Mouse (Mus musculus): ENCODE measurements at regions not wholly inside any gene's neighbourhood (a gene's known extent, or its start where the extent isn't known, plus 50 kb on each side); places are given as distances from the start of the nearest gene placed in this dataset.

GRCm38 (mm10) chr9:69621006-69621405, 139.7 kb downstream of the Foxb1 start:
- Histone ChIP-seq H3K4me2 (ENCODE audit: low read depth, low read length) (no peak overlapping the region), H3K9ac (ENCODE audit: low read depth, low read length) (no peak overlapping the region), H3K9me3 (replicated peaks; ENCODE audit: control insufficient read depth, low read length) (no peaks in the 10 kb centered on the region), H3K4me3 (ENCODE audit: low read depth, low read length) (no peak overlapping the region), H3K4me1 (ENCODE audit: control insufficient read depth, low read depth, low read length) (no peaks in the 10 kb centered on the region), H3K36me3 (ENCODE audit: control insufficient read depth, insufficient read depth) (no peaks in the 10 kb centered on the region), H3K27me3 (ENCODE audit: control insufficient read depth, insufficient read depth, low read depth, low read length) (no peaks in the 10 kb centered on the region), H3K27ac (ENCODE audit: low read length) (no peak overlapping the region)
- WGBS (ENCODE audit: insufficient replicate concordance), result 80% methylated on average over 3 of the region's 3 CpGs
- no peak for ATAC-seq (ENCODE audit: low read depth)

GRCm38 (mm10) chr9:69617328-69617727, 143.4 kb downstream of the Foxb1 start:
- no peak for ATAC-seq (ENCODE audit: low read depth)
- H3K9me3 ChIP-seq (replicated peaks; ENCODE audit: control insufficient read depth, low read length), result no peaks in the 10 kb centered on the region
- 59% methylated on average over 2 of the region's 2 CpGs for WGBS (ENCODE audit: insufficient replicate concordance)

GRCm38 (mm10) chr9:69597472-69597871, 144.1 kb downstream of the Anxa2 start:
- no peaks in the 10 kb centered on the region for H3K9me3 ChIP-seq (replicated peaks; ENCODE audit: control insufficient read depth, low read length)
- H3K36me3 ChIP-seq (ENCODE audit: control insufficient read depth, insufficient read depth), result no peaks in the 10 kb centered on the region
- H3K4me1 ChIP-seq (ENCODE audit: control insufficient read depth, low read depth, low read length), result no peaks in the 10 kb centered on the region
- no peak for ATAC-seq (ENCODE audit: low read depth)
- WGBS (ENCODE audit: insufficient replicate concordance), result 57% methylated on average over 8 of the region's 8 CpGs
- H3K4me3 ChIP-seq (ENCODE audit: low read depth, low read length), result no peak overlapping the region
- H3K9ac ChIP-seq (ENCODE audit: low read depth, low read length), result no peak overlapping the region
- H3K4me2 ChIP-seq (ENCODE audit: low read depth, low read length), result no peak overlapping the region
- no peak overlapping the region for H3K27ac ChIP-seq (ENCODE audit: low read length)
- no peaks in the 10 kb centered on the region for H3K27me3 ChIP-seq (ENCODE audit: control insufficient read depth, insufficient read depth, low read depth, low read length)

More at GRCm38 (mm10) chr9:69617328-69617727, 143.4 kb downstream of the Foxb1 start:
- Histone ChIP-seq H3K4me3 (ENCODE audit: low read depth, low read length) (no peak overlapping the region), H3K27me3 (ENCODE audit: control insufficient read depth, insufficient read depth, low read depth, low read length) (no peaks in the 10 kb centered on the region), H3K4me1 (ENCODE audit: control insufficient read depth, low read depth, low read length) (no peaks in the 10 kb centered on the region), H3K27ac (ENCODE audit: low read length) (no peak overlapping the region), H3K4me2 (ENCODE audit: low read depth, low read length) (no peak overlapping the region), H3K36me3 (ENCODE audit: control insufficient read depth, insufficient read depth) (no peaks in the 10 kb centered on the region), H3K9ac (ENCODE audit: low read depth, low read length) (no peak overlapping the region)

GRCm38 (mm10) chr9:69592329-69593062, 139.1 kb downstream of the Anxa2 start:
- ATAC-seq (ENCODE audit: low read depth), result no peak
- H3K9me3 ChIP-seq (replicated peaks; ENCODE audit: control insufficient read depth, low read length), result no peaks in the 10 kb centered on the region
- H3K36me3 ChIP-seq (ENCODE audit: control insufficient read depth, insufficient read depth), result no peaks in the 10 kb centered on the region
- H3K4me1 ChIP-seq (ENCODE audit: control insufficient read depth, low read depth, low read length), result no peaks in the 10 kb centered on the region
- no peak overlapping the region for H3K27ac ChIP-seq (ENCODE audit: low read length)
- no peak overlapping the region for H3K4me2 ChIP-seq (ENCODE audit: low read depth, low read length)
- 60% methylated on average over 15 of the region's 15 CpGs for WGBS (ENCODE audit: insufficient replicate concordance)
- H3K4me3 ChIP-seq (ENCODE audit: low read depth, low read length), result no peak overlapping the region
- H3K27me3 ChIP-seq (ENCODE audit: control insufficient read depth, insufficient read depth, low read depth, low read length), result no peaks in the 10 kb centered on the region
- H3K9ac ChIP-seq (ENCODE audit: low read depth, low read length), result no peak overlapping the region

GRCm38 (mm10) chr9:69588846-69589245, 135.4 kb downstream of the Anxa2 start:
- no peak overlapping the region for H3K27ac ChIP-seq (ENCODE audit: low read length)
- no peaks in the 10 kb centered on the region for H3K36me3 ChIP-seq (ENCODE audit: control insufficient read depth, insufficient read depth)
- no peaks in the 10 kb centered on the region for H3K27me3 ChIP-seq (ENCODE audit: control insufficient read depth, insufficient read depth, low read depth, low read length)
- H3K4me2 ChIP-seq (ENCODE audit: low read depth, low read length), result no peak overlapping the region
- no peaks in the 10 kb centered on the region for H3K9me3 ChIP-seq (replicated peaks; ENCODE audit: control insufficient read depth, low read length)
- 61% methylated on average over 4 of the region's 4 CpGs for WGBS (ENCODE audit: insufficient replicate concordance)
- no peak overlapping the region for H3K4me3 ChIP-seq (ENCODE audit: low read depth, low read length)
- no peak overlapping the region for H3K9ac ChIP-seq (ENCODE audit: low read depth, low read length)
- H3K4me1 ChIP-seq (ENCODE audit: control insufficient read depth, low read depth, low read length), result no peaks in the 10 kb centered on the region
- ATAC-seq (ENCODE audit: low read depth), result no peak

- H3K4me2 ChIP-seq (ENCODE audit: low read depth, low read length), result no peak overlapping the region
- H3K9ac ChIP-seq (ENCODE audit: low read depth, low read length), result no peak overlapping the region
- ATAC-seq (ENCODE audit: low read depth), result no peak
- no peak overlapping the region for H3K27ac ChIP-seq (ENCODE audit: low read length)
- no peaks in the 10 kb centered on the region for H3K27me3 ChIP-seq (ENCODE audit: control insufficient read depth, insufficient read depth, low read depth, low read length)
- H3K9me3 ChIP-seq (replicated peaks; ENCODE audit: control insufficient read depth, low read length), result no peaks in the 10 kb centered on the region
- 64% methylated on average over 3 of the region's 3 CpGs for WGBS (ENCODE audit: insufficient replicate concordance)
- no peak overlapping the region for H3K4me3 ChIP-seq (ENCODE audit: low read depth, low read length)
- no peaks in the 10 kb centered on the region for H3K4me1 ChIP-seq (ENCODE audit: control insufficient read depth, low read depth, low read length)
- H3K36me3 ChIP-seq (ENCODE audit: control insufficient read depth, insufficient read depth), result no peaks in the 10 kb centered on the region
Observed at GRCm38 (mm10) chr9:69587096-69587495, 133.7 kb downstream of the Anxa2 start.

GRCm38 (mm10) chr9:69581236-69581635, 127.8 kb downstream of the Anxa2 start:
- no peak overlapping the region for H3K27ac ChIP-seq (ENCODE audit: low read length)
- no peak overlapping the region for H3K4me2 ChIP-seq (ENCODE audit: low read depth, low read length)
- no peak overlapping the region for H3K9ac ChIP-seq (ENCODE audit: low read depth, low read length)
- no peak for ATAC-seq (ENCODE audit: low read depth)
- no peaks in the 10 kb centered on the region for H3K27me3 ChIP-seq (ENCODE audit: control insufficient read depth, insufficient read depth, low read depth, low read length)
- H3K36me3 ChIP-seq (ENCODE audit: control insufficient read depth, insufficient read depth), result no peaks in the 10 kb centered on the region
- no peak overlapping the region for H3K4me3 ChIP-seq (ENCODE audit: low read depth, low read length)
- H3K9me3 ChIP-seq (replicated peaks; ENCODE audit: control insufficient read depth, low read length), result no peaks in the 10 kb centered on the region
- no peaks in the 10 kb centered on the region for H3K4me1 ChIP-seq (ENCODE audit: control insufficient read depth, low read depth, low read length)

GRCm38 (mm10) chr9:69577661-69578405, 124.4 kb downstream of the Anxa2 start:
- no peaks in the 10 kb centered on the region for H3K27me3 ChIP-seq (ENCODE audit: control insufficient read depth, insufficient read depth, low read depth, low read length)
- no peak overlapping the region for H3K27ac ChIP-seq (ENCODE audit: low read length)
- H3K9ac ChIP-seq (ENCODE audit: low read depth, low read length), result no peak overlapping the region
- H3K4me2 ChIP-seq (ENCODE audit: low read depth, low read length), result no peak overlapping the region
- ATAC-seq (ENCODE audit: low read depth), result no peak
- H3K36me3 ChIP-seq (ENCODE audit: control insufficient read depth, insufficient read depth), result no peaks in the 10 kb centered on the region
- 73% methylated on average over 10 of the region's 10 CpGs for WGBS (ENCODE audit: insufficient replicate concordance)
- no peaks in the 10 kb centered on the region for H3K4me1 ChIP-seq (ENCODE audit: control insufficient read depth, low read depth, low read length)
- no peaks in the 10 kb centered on the region for H3K9me3 ChIP-seq (replicated peaks; ENCODE audit: control insufficient read depth, low read length)
- H3K4me3 ChIP-seq (ENCODE audit: low read depth, low read length), result no peak overlapping the region

GRCm38 (mm10) chr9:69575386-69575785, 122.0 kb downstream of the Anxa2 start:
- Histone ChIP-seq H3K4me1 (ENCODE audit: control insufficient read depth, low read depth, low read length) (no peaks in the 10 kb centered on the region), H3K27me3 (ENCODE audit: control insufficient read depth, insufficient read depth, low read depth, low read length) (no peaks in the 10 kb centered on the region), H3K9me3 (replicated peaks; ENCODE audit: control insufficient read depth, low read length) (no peaks in the 10 kb centered on the region), H3K4me3 (ENCODE audit: low read depth, low read length) (no peak overlapping the region), H3K4me2 (ENCODE audit: low read depth, low read length) (no peak overlapping the region), H3K27ac (ENCODE audit: low read length) (no peak overlapping the region), H3K36me3 (ENCODE audit: control insufficient read depth, insufficient read depth) (no peaks in the 10 kb centered on the region), H3K9ac (ENCODE audit: low read depth, low read length) (no peak overlapping the region)
- no peak for ATAC-seq (ENCODE audit: low read depth)
- 37% methylated on average over 14 of the region's 14 CpGs for WGBS (ENCODE audit: insufficient replicate concordance)

Data from liver, embryonic 16.5 days (tissue).